In the genomic region with DNA sequence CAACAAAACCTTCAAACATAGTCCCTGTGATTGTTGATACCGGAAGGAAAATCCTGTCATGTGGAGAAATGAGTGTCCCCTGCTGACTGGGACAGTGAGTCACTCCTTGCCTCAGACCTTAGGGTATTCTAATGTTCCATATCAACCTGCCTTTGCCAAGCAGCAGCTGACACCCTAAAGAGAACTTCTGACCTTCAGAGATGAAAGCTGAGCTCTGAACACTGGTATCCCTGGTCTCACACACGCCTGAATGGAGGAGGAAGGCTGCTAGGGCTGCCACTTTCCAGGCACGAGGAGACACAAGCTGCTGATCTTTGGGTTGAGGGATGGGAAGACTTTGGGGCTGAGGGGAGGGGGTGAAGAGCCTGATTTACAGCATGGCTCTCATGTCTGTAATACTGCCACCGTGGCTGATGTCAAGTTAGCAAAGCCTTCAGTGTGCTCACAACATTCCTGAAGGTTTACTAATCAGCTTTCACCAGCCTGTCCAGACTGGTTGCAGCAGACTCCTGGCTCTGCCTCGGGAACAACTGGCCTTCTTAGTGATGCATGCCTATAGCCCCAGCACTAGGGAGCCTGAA, we compare ENCODE assay signal across 9 mouse cellular contexts. TPM values are rescaled to one million over a fixed set of nuclear protein-coding genes. Genes with fewer than 3 reads are reported as not detected.
DNase-seq lines count a peak whose midpoint lies in the region; ATAC-seq and TF ChIP-seq lines count a peak whose summit lies in the region.
"Had no signal": no experiment of that assay in that cellular context is flagged by ENCODE, and none has a peak within 500 bp of the region (broad histone marks: within the 10 kb centered on the region; RNA-seq: fewer than 3 reads in every experiment).

No protein-coding gene starts in this region.

- H3K27ac ChIP-seq in embryonic facial prominence, embryonic 10.5 days (replicated peaks), result peak overlapping the region; percentile 41; the same call in 1 of the 2 replicates
- peak overlapping the region; percentile 85 for H3K27ac ChIP-seq in heart, embryonic 16.5 days (ENCODE audit: low read length)
- no peak overlapping the region for H3K27ac ChIP-seq in hindbrain, embryonic 16.5 days (ENCODE audit: low read depth, low read length)
- H3K27ac ChIP-seq: hindbrain, embryonic 15.5 days had no signal

- no peaks in the 10 kb centered on the region for H3K36me3 ChIP-seq in embryonic facial prominence, embryonic 10.5 days (replicated peaks)
- 0 out of 2 replicates have a peak, but pooled peaks cover 2% of the 10 kb centered on the region for H3K36me3 ChIP-seq in heart, embryonic 16.5 days (ENCODE audit: control insufficient read depth, insufficient read depth)
- no peaks in the 10 kb centered on the region for H3K36me3 ChIP-seq in hindbrain, embryonic 16.5 days (ENCODE audit: control insufficient read depth, insufficient read depth, low read length)
- H3K36me3 ChIP-seq: hindbrain, embryonic 15.5 days had no signal

- ATAC-seq in heart, embryonic 16.5 days (replicated peaks; ENCODE audit: extremely low read depth, insufficient read depth, low FRiP score), result peak; percentile 85
- ATAC-seq in hindbrain, embryonic 16.5 days, result no peak

- H3K4me3 ChIP-seq in embryonic facial prominence, embryonic 10.5 days, result no peak overlapping the region
- no peak overlapping the region for H3K4me3 ChIP-seq in heart, embryonic 16.5 days (ENCODE audit: low read length)
- no peak overlapping the region for H3K4me3 ChIP-seq in lung, adult 2 months (replicated peaks; ENCODE audit: extremely low read depth, low read depth, low read length)
- no peak overlapping the region for H3K4me3 ChIP-seq in hindbrain, embryonic 16.5 days (ENCODE audit: low read length)
- H3K4me3 ChIP-seq: hindbrain, embryonic 15.5 days had no signal

- no peaks in the 10 kb centered on the region for H3K27me3 ChIP-seq in embryonic facial prominence, embryonic 10.5 days (replicated peaks; ENCODE audit: low read depth, poor library complexity, severe bottlenecking)
- no peaks in the 10 kb centered on the region for H3K27me3 ChIP-seq in heart, embryonic 16.5 days (ENCODE audit: control insufficient read depth, insufficient read depth, low read length)
- H3K27me3 ChIP-seq in hindbrain, embryonic 16.5 days (replicated peaks; ENCODE audit: control insufficient read depth, insufficient read depth, low read length), result no peaks in the 10 kb centered on the region
- H3K27me3 ChIP-seq: hindbrain, embryonic 15.5 days had no signal

- peak; percentile 21 for DNase-seq in ES-CJ7 (ENCODE audit: low read depth, low spot score)
- no peak for DNase-seq in embryonic facial prominence, embryonic 10.5 days (ENCODE audit: low spot score)
- DNase-seq in lung, adult 2 months, result peak; percentile 40
- DNase-seq in layer of hippocampus, adult 9-11 months, result no peak
- no peak for DNase-seq in spleen, postnatal 36 days (ENCODE audit: low spot score in 2 of 2)
- no peak for DNase-seq in cerebellum, postnatal 4 days (ENCODE audit: low spot score in 2 of 2)

- 66% methylated on average over 5 of the region's 5 CpGs for WGBS in embryonic facial prominence, embryonic 10.5 days
- WGBS in heart, embryonic 16.5 days, result 19% methylated on average over 5 of the region's 5 CpGs
- whole genome bisulfite sequencing in lung, adult 2 months, result 24% methylated on average over 5 of the region's 5 CpGs
- WGBS in hindbrain, embryonic 16.5 days, result 55% methylated on average over 5 of the region's 5 CpGs

- TF ChIP-seq POLR2A in lung, adult 2 months (IDR thresholded peaks at IDR 0.05; ENCODE audit: borderline replicate concordance, extremely low read depth, low read depth, low read length), result no peak

- 0 out of 2 replicates have a peak overlapping the region, but pooled peaks have one; percentile 47 for H3K9ac ChIP-seq in heart, embryonic 16.5 days (ENCODE audit: low read length)
- no peak overlapping the region for H3K9ac ChIP-seq in hindbrain, embryonic 16.5 days (ENCODE audit: low read depth, low read length)
- H3K9ac ChIP-seq: hindbrain, embryonic 15.5 days had no signal

- no peak for TF ChIP-seq CTCF in lung, adult 2 months (IDR thresholded peaks at IDR 0.05; ENCODE audit: insufficient read depth, low read length)

- H3K9me3 ChIP-seq in embryonic facial prominence, embryonic 10.5 days, result 0 out of 2 replicates have a peak, but pooled peaks cover 2% of the 10 kb centered on the region
- H3K9me3 ChIP-seq in heart, embryonic 16.5 days (replicated peaks; ENCODE audit: control insufficient read depth, low read length), result peaks cover 4% of the 10 kb centered on the region
- peaks cover 5% of the 10 kb centered on the region; the same call in 1 of the 2 replicates for H3K9me3 ChIP-seq in hindbrain, embryonic 16.5 days (ENCODE audit: control insufficient read depth, low read length)

- 0 out of 2 replicates have a peak, but pooled peaks cover 5% of the 10 kb centered on the region for H3K4me1 ChIP-seq in embryonic facial prominence, embryonic 10.5 days
- H3K4me1 ChIP-seq in heart, embryonic 16.5 days (ENCODE audit: control insufficient read depth, insufficient read depth, low read length), result peaks cover 19% of the 10 kb centered on the region
- H3K4me1 ChIP-seq in lung, adult 2 months (ENCODE audit: control insufficient read depth, insufficient read depth, low read length), result peaks cover 22% of the 10 kb centered on the region
- H3K4me1 ChIP-seq in hindbrain, embryonic 16.5 days (ENCODE audit: control insufficient read depth, insufficient read depth, low read depth, low read length), result no peaks in the 10 kb centered on the region
- H3K4me1 ChIP-seq: hindbrain, embryonic 15.5 days had no signal

- no peak overlapping the region for H3K4me2 ChIP-seq in heart, embryonic 16.5 days (ENCODE audit: low read depth, low read length)
- no peak overlapping the region for H3K4me2 ChIP-seq in hindbrain, embryonic 16.5 days (ENCODE audit: low read length)
- H3K4me2 ChIP-seq: hindbrain, embryonic 15.5 days had no signal

RNA-seq across cellular contexts. Expression of a gene that starts 58.1 kb away (rescaled TPM):
- polyA plus RNA-seq in embryonic facial prominence, embryonic 10.5 days (2016; fragmentation: Nextera tagmentation; extraction: Ambion mirVana), result 13.6 and 16.6 TPM in 2 replicates
- 10.2 TPM in 2 replicates for polyA plus RNA-seq in heart, embryonic 16.5 days (2015; fragmentation: Nextera tagmentation; extraction: Ambion mirVana)
- 10.2 and 17.4 TPM in 2 replicates for polyA plus RNA-seq in lung, adult 2 months (2012; rRNA removed)
- 5.4 and 5.6 TPM in 2 replicates for polyA plus RNA-seq in hindbrain, embryonic 16.5 days (2015; fragmentation: Nextera tagmentation; extraction: Ambion mirVana)

Comparison
In these comparisons a context has a peak if more than half of its experiments do, and no peak if none do; other contexts are left out.
1. DNase-seq: peak in ES-CJ7 (single experiment) and lung, adult 2 months (single experiment); none in embryonic facial prominence, embryonic 10.5 days (single experiment), layer of hippocampus, adult 9-11 months (single experiment), spleen, postnatal 36 days (0 of 2) and cerebellum, postnatal 4 days (0 of 2).